Mouse (Mus musculus) CH12.LX (cell line): ENCODE data around the gene Ptma.

Experiments used
- CTCF ChIP-seq, 2 experiments: IDR thresholded peaks in 1 of 2; conservative IDR thresholded peaks in 1 of 2; 2 replicates each; pipeline ENCODE4 v1.5.1; 2011 to 2012; ENCODE audit warnings: low read depth in 2 of 2, low read length in 2 of 2, improper control_type of control experiment in 1 of 2, inconsistent platforms in 1 of 2, mild to moderate bottlenecking in 1 of 2, moderate library complexity in 1 of 2
- EP300 ChIP-seq: IDR thresholded peaks from 2 replicates; pipeline ENCODE4 v1.6.1; 2011; ENCODE audit warnings: low read length, improper control_type of control experiment
- ETS1 ChIP-seq: conservative IDR thresholded peaks from 2 replicates; pipeline ENCODE4 v1.6.1; 2012; ENCODE audit warnings: low read depth, mild to moderate bottlenecking, inconsistent platforms, low read length, improper control_type of control experiment, moderate library complexity
- MAX ChIP-seq: IDR thresholded peaks from 2 replicates; pipeline ENCODE4 v1.6.1; 2011; ENCODE audit warnings: low read length, improper control_type of control experiment

GRCm38 (mm10) chr1:86506420-86506819 lies 20.1 kb upstream of the Ptma start:
- TF ChIP-seq CTCF (conservative IDR thresholded peaks at IDR 0.05 in 1 of 2, IDR thresholded peaks at IDR 0.05 in 1 of 2; ENCODE audit: low read depth in 2 of 2, low read length in 2 of 2) (no peak), EP300 (no peak), ETS1 (no peak), MAX (no peak)
